28 mouse cellular contexts compared by ENCODE assay signal in the genomic region with DNA sequence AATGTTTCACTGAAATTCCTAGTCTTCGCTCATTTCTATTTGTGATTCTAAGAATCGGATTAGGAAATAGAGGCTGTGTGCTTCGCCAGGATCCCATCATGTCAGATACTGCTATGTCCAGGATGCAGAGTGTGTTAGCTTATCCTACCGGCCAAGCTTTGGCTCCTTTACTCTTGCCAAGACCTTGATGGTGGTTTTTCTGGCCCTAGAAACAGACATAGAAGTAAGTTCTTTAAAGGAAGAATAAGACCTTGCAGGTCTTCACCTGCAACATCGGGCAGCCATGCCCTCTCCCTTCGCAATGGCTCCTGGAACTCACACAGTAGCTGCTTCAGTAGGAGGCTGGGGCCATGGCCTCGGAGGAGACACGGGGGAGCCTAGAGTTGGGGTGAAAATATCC. TPM values are rescaled to one million over a fixed set of nuclear protein-coding genes. Genes with fewer than 3 reads are reported as not detected.
A peak's percentile ranks its signal among the peaks of the same experiment; 100 is the strongest.
DNase-seq lines count a peak whose midpoint lies in the region; ATAC-seq and TF ChIP-seq lines count a peak whose summit lies in the region.
"Had no signal": no experiment of that assay in that cellular context is flagged by ENCODE, and none has a peak within 500 bp of the region (broad histone marks: within the 10 kb centered on the region; RNA-seq: fewer than 3 reads in every experiment).

No protein-coding gene starts in this region.

- H3K9me3 ChIP-seq in kidney, embryonic 15.5 days (replicated peaks) = no peaks in the 10 kb centered on the region
- no peaks in the 10 kb centered on the region for H3K9me3 ChIP-seq in kidney, embryonic 14.5 days (ENCODE audit: control insufficient read depth, low read length)
- H3K9me3 ChIP-seq in liver, embryonic 12.5 days (replicated peaks) = no peaks in the 10 kb centered on the region
- no peaks in the 10 kb centered on the region for H3K9me3 ChIP-seq in liver, embryonic 16.5 days (replicated peaks; ENCODE audit: control insufficient read depth, low read length)
- no peaks in the 10 kb centered on the region for H3K9me3 ChIP-seq in midbrain, postnatal 0 days (ENCODE audit: low read length)
- H3K9me3 ChIP-seq: forebrain, embryonic 10.5 days; forebrain, embryonic 13.5 days; heart, embryonic 13.5 days had no signal

- H3K27ac ChIP-seq in kidney, embryonic 15.5 days = peak overlapping the region; percentile 62; the same call in 1 of the 2 replicates
- no peak overlapping the region for H3K27ac ChIP-seq in kidney, embryonic 14.5 days (ENCODE audit: low read depth, low read length)
- H3K27ac ChIP-seq in liver, adult 2 months (replicated peaks; ENCODE audit: insufficient read depth, low read depth, low read length) = peak overlapping the region; percentile 96
- H3K27ac ChIP-seq in liver, embryonic 12.5 days = peak overlapping the region; percentile 60; the same call in 1 of the 2 replicates
- peak overlapping the region; percentile 71 for H3K27ac ChIP-seq in liver, embryonic 16.5 days (ENCODE audit: low read length)
- no peak overlapping the region for H3K27ac ChIP-seq in midbrain, postnatal 0 days (ENCODE audit: low read depth, low read length)
- H3K27ac ChIP-seq: forebrain, embryonic 10.5 days; forebrain, embryonic 13.5 days; gastrocnemius, adult 2 months; heart, embryonic 13.5 days; hindbrain, embryonic 14.5 days had no signal

- H3K4me3 ChIP-seq in kidney, embryonic 15.5 days (replicated peaks) = no peak overlapping the region
- no peak overlapping the region for H3K4me3 ChIP-seq in kidney, embryonic 14.5 days (ENCODE audit: low read length)
- peak overlapping the region; percentile 28; the same call in 1 of the 2 replicates for H3K4me3 ChIP-seq in liver, adult 2 months (ENCODE audit: insufficient read depth, low read depth, low read length)
- H3K4me3 ChIP-seq in liver, embryonic 12.5 days = no peak overlapping the region
- no peak overlapping the region for H3K4me3 ChIP-seq in liver, embryonic 16.5 days (ENCODE audit: low read depth, low read length)
- no peak overlapping the region for H3K4me3 ChIP-seq in midbrain, postnatal 0 days (ENCODE audit: low read depth, low read length)
- H3K4me3 ChIP-seq: forebrain, embryonic 10.5 days; forebrain, embryonic 13.5 days; gastrocnemius, adult 2 months; heart, embryonic 13.5 days had no signal

- TF ChIP-seq CTCF in liver, adult 2 months (IDR thresholded peaks at IDR 0.05; ENCODE audit: low read depth, low read length) = no peak
- no peak for TF ChIP-seq CTCF in midbrain, postnatal 0 days (IDR thresholded peaks at IDR 0.05)

- peak overlapping the region; percentile 33; the same call in 1 of the 2 replicates for H3K4me2 ChIP-seq in kidney, embryonic 15.5 days
- no peak overlapping the region for H3K4me2 ChIP-seq in kidney, embryonic 14.5 days (replicated peaks; ENCODE audit: low read depth, low read length)
- H3K4me2 ChIP-seq in liver, embryonic 12.5 days = no peak overlapping the region
- no peak overlapping the region for H3K4me2 ChIP-seq in liver, embryonic 16.5 days (ENCODE audit: low read depth, low read length)
- no peak overlapping the region for H3K4me2 ChIP-seq in midbrain, postnatal 0 days (ENCODE audit: low read depth, low read length, poor library complexity, severe bottlenecking)
- H3K4me2 ChIP-seq: forebrain, embryonic 13.5 days; heart, embryonic 13.5 days; hindbrain, embryonic 14.5 days had no signal

- peak; percentile 64 for DNase-seq in liver, adult 2 months (ENCODE audit: extremely low read depth, low read depth, low spot score)
- DNase-seq in liver = no peak
- no peak for DNase-seq in midbrain, postnatal 0 days (ENCODE audit: low spot score)
- DNase-seq: adrenal gland, adult 8-10 months; adrenal gland, postnatal 25 days; cerebellum, adult 18-20 months; cerebellum, adult 9-10 months; cerebellum, postnatal 14 days; gastrocnemius, adult 2 months; gastrocnemius, postnatal 14 days; heart, adult 18-20 months; heart, postnatal 14 days; heart, postnatal 4 days had no signal

- H3K9ac ChIP-seq in kidney, embryonic 15.5 days = no peak overlapping the region
- no peak overlapping the region for H3K9ac ChIP-seq in kidney, embryonic 14.5 days (ENCODE audit: low read depth, low read length)
- peak overlapping the region; percentile 70 for H3K9ac ChIP-seq in liver, adult 2 months (ENCODE audit: low read depth, low read length)
- no peak overlapping the region for H3K9ac ChIP-seq in liver, embryonic 12.5 days
- H3K9ac ChIP-seq in liver, embryonic 16.5 days (ENCODE audit: low read depth, low read length) = no peak overlapping the region
- H3K9ac ChIP-seq in midbrain, postnatal 0 days (replicated peaks; ENCODE audit: low read length, poor library complexity, severe bottlenecking) = no peak overlapping the region
- H3K9ac ChIP-seq: forebrain, embryonic 13.5 days; heart, embryonic 13.5 days; hindbrain, embryonic 14.5 days had no signal

- TF ChIP-seq POLR2A in liver, adult 2 months (IDR thresholded peaks at IDR 0.05; ENCODE audit: extremely low read depth, insufficient read depth, low read length) = no peak

- H3K4me1 ChIP-seq in kidney, embryonic 15.5 days = peaks cover 9% of the 10 kb centered on the region
- peaks cover 3% of the 10 kb centered on the region; the same call in 1 of the 2 replicates for H3K4me1 ChIP-seq in kidney, embryonic 14.5 days (ENCODE audit: control insufficient read depth, insufficient read depth, low read length)
- H3K4me1 ChIP-seq in liver, adult 2 months (ENCODE audit: control insufficient read depth, insufficient read depth, low read length) = peaks cover 45% of the 10 kb centered on the region
- H3K4me1 ChIP-seq in liver, embryonic 12.5 days = no peaks in the 10 kb centered on the region
- H3K4me1 ChIP-seq in liver, embryonic 16.5 days (ENCODE audit: control insufficient read depth, low read depth, low read length) = no peaks in the 10 kb centered on the region; the same call in 1 of the 2 replicates
- H3K4me1 ChIP-seq in midbrain, postnatal 0 days (ENCODE audit: insufficient read depth, low read length) = no peaks in the 10 kb centered on the region
- H3K4me1 ChIP-seq: heart, embryonic 13.5 days had no signal

- ATAC-seq in kidney, embryonic 15.5 days (replicated peaks; ENCODE audit: low FRiP score) = no peak
- no peak for ATAC-seq in kidney, embryonic 14.5 days (ENCODE audit: low FRiP score, low TSS enrichment)
- ATAC-seq in liver, embryonic 12.5 days = no peak
- ATAC-seq in liver, embryonic 16.5 days (ENCODE audit: low read depth) = no peak
- ATAC-seq in megakaryocyte, adult 5-6 weeks (ENCODE audit: poor library complexity, severe bottlenecking) = no peak
- no peak for ATAC-seq in midbrain, postnatal 0 days (ENCODE audit: low FRiP score)
- ATAC-seq: activated CD4-positive, CD25-positive, alpha-beta regulatory T cell, adult 4 months; forebrain, embryonic 13.5 days; forebrain, embryonic 16.5 days had no signal

- H3K27me3 ChIP-seq in kidney, embryonic 15.5 days = peaks cover 24% of the 10 kb centered on the region; the same call in 1 of the 2 replicates
- no peaks in the 10 kb centered on the region for H3K27me3 ChIP-seq in kidney, embryonic 14.5 days (ENCODE audit: control insufficient read depth, insufficient read depth, low read length)
- H3K27me3 ChIP-seq in liver, adult 2 months (ENCODE audit: control insufficient read depth, insufficient read depth, low read length) = no peaks in the 10 kb centered on the region
- no peaks in the 10 kb centered on the region for H3K27me3 ChIP-seq in liver, embryonic 12.5 days (replicated peaks)
- no peaks in the 10 kb centered on the region for H3K27me3 ChIP-seq in liver, embryonic 16.5 days (ENCODE audit: control insufficient read depth, insufficient read depth, low read depth, low read length)
- no peaks in the 10 kb centered on the region for H3K27me3 ChIP-seq in midbrain, postnatal 0 days (ENCODE audit: insufficient read depth, low read length)

- WGBS in kidney, embryonic 15.5 days = 70% methylated on average over 8 of the region's 8 CpGs
- 61% methylated on average over 8 of the region's 8 CpGs for WGBS in kidney, embryonic 14.5 days
- 24% methylated on average over 8 of the region's 8 CpGs for WGBS in liver, adult 2 months
- 71% methylated on average over 8 of the region's 8 CpGs for WGBS in liver, embryonic 12.5 days (ENCODE audit: insufficient replicate concordance)
- 62% methylated on average over 8 of the region's 8 CpGs for WGBS in liver, embryonic 16.5 days (ENCODE audit: insufficient replicate concordance)
- 89% methylated on average over 8 of the region's 8 CpGs for WGBS in midbrain, postnatal 0 days

- H3K79me2 ChIP-seq in liver, adult 2 months (ENCODE audit: control insufficient read depth, insufficient read depth, low read length) = peaks cover 21% of the 10 kb centered on the region; the same call in 1 of the 2 replicates

- no peaks in the 10 kb centered on the region for H3K36me3 ChIP-seq in kidney, embryonic 15.5 days
- H3K36me3 ChIP-seq in kidney, embryonic 14.5 days (ENCODE audit: control insufficient read depth, insufficient read depth, low read length) = no peaks in the 10 kb centered on the region
- peaks cover 73% of the 10 kb centered on the region for H3K36me3 ChIP-seq in liver, adult 2 months (ENCODE audit: control insufficient read depth, insufficient read depth, low read length)
- no peaks in the 10 kb centered on the region for H3K36me3 ChIP-seq in liver, embryonic 12.5 days
- H3K36me3 ChIP-seq in liver, embryonic 16.5 days (ENCODE audit: control insufficient read depth, insufficient read depth) = no peaks in the 10 kb centered on the region
- H3K36me3 ChIP-seq in midbrain, postnatal 0 days (ENCODE audit: insufficient read depth, low read length) = no peaks in the 10 kb centered on the region
- H3K36me3 ChIP-seq: forebrain, embryonic 10.5 days; heart, embryonic 13.5 days had no signal

RNA-seq across cellular contexts. Expression of a gene that starts 24.2 kb away (rescaled TPM):
- polyA plus RNA-seq in kidney, embryonic 15.5 days (2015; fragmentation: Nextera tagmentation; extraction: Ambion mirVana) = 3.1 and 3.3 TPM in 2 replicates
- polyA plus RNA-seq in kidney, embryonic 14.5 days (2014; fragmentation: Nextera tagmentation; extraction: Ambion mirVana) = 0.36 and 0.60 TPM in 2 replicates
- total RNA-seq in liver, adult 2 months (2014; rRNA removed) = 1,376 and 1,431 TPM in 2 replicates
- 489 and 575 TPM in 2 replicates for polyA plus RNA-seq in liver, adult 2 months (2012; rRNA removed)
- 12.0 and 13.4 TPM in 2 replicates for polyA plus RNA-seq in liver, embryonic 12.5 days (2016; fragmentation: Nextera tagmentation; extraction: Ambion mirVana)
- 48.3 and 48.7 TPM in 2 replicates for polyA plus RNA-seq in liver, embryonic 16.5 days (2015; fragmentation: Nextera tagmentation; extraction: Ambion mirVana)
- total RNA-seq in megakaryocyte, adult 5-6 weeks (2015) = not detected in 2 replicates
- not detected in 2 replicates for total RNA-seq in megakaryocyte, adult 5-6 weeks (2017)
- total RNA-seq in midbrain, postnatal 0 days (2014; rRNA removed) = not detected in 2 replicates
- polyA plus RNA-seq in midbrain, postnatal 0 days (2015; fragmentation: Nextera tagmentation; extraction: Ambion mirVana) = 0.09 and 0.18 TPM in 2 replicates
- total RNA-seq: adrenal gland, postnatal 25 days; ES-E14; gastrocnemius, adult 2 months; gastrocnemius, postnatal 14 days had no signal
- polyA plus RNA-seq: activated CD4-positive, CD25-positive, alpha-beta regulatory T cell, adult 4 months; brain, embryonic 14.5 days; embryonic facial prominence, embryonic 11.5 days; embryonic facial prominence, embryonic 14.5 days; forebrain, embryonic 10.5 days; forebrain, embryonic 13.5 days; forebrain, embryonic 16.5 days had no signal

RNA-seq across cellular contexts. Expression of a gene that starts 52.3 kb away (rescaled TPM):
- 1.1 and 1.4 TPM in 2 replicates for polyA plus RNA-seq in kidney, embryonic 15.5 days (2015; fragmentation: Nextera tagmentation; extraction: Ambion mirVana)
- 0.70 and 0.93 TPM in 2 replicates for polyA plus RNA-seq in kidney, embryonic 14.5 days (2014; fragmentation: Nextera tagmentation; extraction: Ambion mirVana)
- not detected in 2 replicates for total RNA-seq in liver, adult 2 months (2014; rRNA removed)
- not detected in 2 replicates for polyA plus RNA-seq in liver, adult 2 months (2012; rRNA removed)
- polyA plus RNA-seq in liver, embryonic 12.5 days (2016; fragmentation: Nextera tagmentation; extraction: Ambion mirVana) = 0.29 and 0.33 TPM in 2 replicates
- polyA plus RNA-seq in liver, embryonic 16.5 days (2015; fragmentation: Nextera tagmentation; extraction: Ambion mirVana) = not detected in 2 replicates
- total RNA-seq in megakaryocyte, adult 5-6 weeks (2015) = not detected in 2 replicates
- not detected in 2 replicates for total RNA-seq in megakaryocyte, adult 5-6 weeks (2017)
- 9.2 and 16.3 TPM in 2 replicates for total RNA-seq in midbrain, postnatal 0 days (2014; rRNA removed)
- polyA plus RNA-seq in midbrain, postnatal 0 days (2015; fragmentation: Nextera tagmentation; extraction: Ambion mirVana) = 2.5 and 2.8 TPM in 2 replicates
- total RNA-seq: gastrocnemius, adult 2 months; gastrocnemius, postnatal 14 days; heart, adult 18-20 months; heart, postnatal 4 days had no signal
- polyA plus RNA-seq: activated CD4-positive, CD25-positive, alpha-beta regulatory T cell, adult 4 months had no signal

Comparison
In these comparisons a context has a peak if more than half of its experiments do, and no peak if none do; other contexts are left out.
1. H3K27ac ChIP-seq: peak in kidney, embryonic 15.5 days (single experiment), liver, adult 2 months (single experiment), liver, embryonic 12.5 days (single experiment) and liver, embryonic 16.5 days (single experiment); none in kidney, embryonic 14.5 days (single experiment) and midbrain, postnatal 0 days (single experiment).